Mouse (Mus musculus): ENCODE results near the gene Cul3.

The Cul3 gene

GRCm38 (mm10) chr1:80315533-80316045, 24.7 kb downstream of the Cul3 start:
- no peak for DNase-seq (ENCODE audit: inconsistent age in 2 of 2, low spot score in 1 of 2)

GRCm38 (mm10) chr1:80293307-80293706, 47.0 kb downstream of the Cul3 start:
- DNase-seq (ENCODE audit: inconsistent age in 2 of 2, low spot score in 1 of 2) = no peak

GRCm38 (mm10) chr1:80278731-80279130, 61.5 kb downstream of the Cul3 start:
- no peak for DNase-seq (ENCODE audit: inconsistent age in 2 of 2, low spot score in 1 of 2)

GRCm38 (mm10) chr1:80260443-80260842, 79.8 kb downstream of the Cul3 start:
- no peak for DNase-seq (ENCODE audit: inconsistent age in 2 of 2, low spot score in 1 of 2)

- DNase-seq (ENCODE audit: inconsistent age in 2 of 2, low spot score in 1 of 2) = no peak
Observed at GRCm38 (mm10) chr1:80258632-80259031, 81.6 kb downstream of the Cul3 start.

- no peak for DNase-seq (ENCODE audit: inconsistent age in 2 of 2, low spot score in 1 of 2)
Observed at GRCm38 (mm10) chr1:80253309-80253708, 87.0 kb downstream of the Cul3 start.

- DNase-seq (ENCODE audit: inconsistent age in 2 of 2, low spot score in 1 of 2) = no peak
Observed at GRCm38 (mm10) chr1:80250247-80250646, 90.0 kb downstream of the Cul3 start.

- no peak for DNase-seq (ENCODE audit: inconsistent age in 2 of 2, low spot score in 1 of 2)
Observed at GRCm38 (mm10) chr1:80247131-80247530, 93.1 kb downstream of the Cul3 start.

GRCm38 (mm10) chr1:80244123-80244522, 96.2 kb downstream of the Cul3 start:
- no peak for DNase-seq (ENCODE audit: inconsistent age in 2 of 2, low spot score in 1 of 2)

GRCm38 (mm10) chr1:80241579-80241978, 98.7 kb downstream of the Cul3 start:
- DNase-seq (ENCODE audit: inconsistent age in 2 of 2, low spot score in 1 of 2) = no peak

- DNase-seq (ENCODE audit: inconsistent age in 2 of 2, low spot score in 1 of 2) = no peak
Observed at GRCm38 (mm10) chr1:80240017-80240660, 100.1 kb downstream of the Cul3 start.

GRCm38 (mm10) chr1:80239481-80239880, 100.8 kb downstream of the Cul3 start:
- no peak for DNase-seq (ENCODE audit: inconsistent age in 2 of 2, low spot score in 1 of 2)

GRCm38 (mm10) chr1:80236951-80237702, 103.2 kb downstream of the Cul3 start:
- DNase-seq (ENCODE audit: inconsistent age in 2 of 2, low spot score in 1 of 2) = no peak

GRCm38 (mm10) chr1:80236126-80236525, 104.2 kb downstream of the Cul3 start:
- no peak for DNase-seq (ENCODE audit: inconsistent age in 2 of 2, low spot score in 1 of 2)

GRCm38 (mm10) chr1:80230612-80231011, 109.7 kb downstream of the Cul3 start:
- no peak for DNase-seq (ENCODE audit: inconsistent age in 2 of 2, low spot score in 1 of 2)

- DNase-seq (ENCODE audit: inconsistent age in 2 of 2, low spot score in 1 of 2) = no peak
Observed at GRCm38 (mm10) chr1:80224839-80225412, 115.4 kb downstream of the Cul3 start.

- no peak for DNase-seq (ENCODE audit: inconsistent age in 2 of 2, low spot score in 1 of 2)
Observed at GRCm38 (mm10) chr1:80221151-80221550, 119.1 kb downstream of the Cul3 start.

- no peak for DNase-seq (ENCODE audit: inconsistent age in 2 of 2, low spot score in 1 of 2)
Observed at GRCm38 (mm10) chr1:80218268-80218667, 122.0 kb downstream of the Cul3 start, which contains the start of gene Fam124b. Gene Fam124b, minus strand, starts transcription at chr1:80218473.

Measured in adrenal gland, adult (tissue).